Mouse (Mus musculus): ENCODE measurements around the gene Fuca1. TPM values are rescaled to one million over a fixed set of nuclear protein-coding genes. Genes with fewer than 3 reads are reported as not detected.
"Not testable (repeated sequence)": the region's sequence is repeated elsewhere in the genome, so short reads cannot be mapped to it uniquely, and the experiment has no call there.

The Fuca1 gene
- total RNA-seq, 2 experiments from 2014 or later, result 48.9 to 52.6 TPM

- peak in 1 of 2 experiments; percentile 25 for DNase-seq (ENCODE audit: low spot score in 2 of 2)
Measured at GRCm38 (mm10) chr4:135921257-135922120, 954 bp downstream of the Fuca1 start.

- DNase-seq (ENCODE audit: low spot score in 2 of 2), result no peak
Measured at GRCm38 (mm10) chr4:135922190-135922589, 1.7 kb downstream of the Fuca1 start.

DNA sequence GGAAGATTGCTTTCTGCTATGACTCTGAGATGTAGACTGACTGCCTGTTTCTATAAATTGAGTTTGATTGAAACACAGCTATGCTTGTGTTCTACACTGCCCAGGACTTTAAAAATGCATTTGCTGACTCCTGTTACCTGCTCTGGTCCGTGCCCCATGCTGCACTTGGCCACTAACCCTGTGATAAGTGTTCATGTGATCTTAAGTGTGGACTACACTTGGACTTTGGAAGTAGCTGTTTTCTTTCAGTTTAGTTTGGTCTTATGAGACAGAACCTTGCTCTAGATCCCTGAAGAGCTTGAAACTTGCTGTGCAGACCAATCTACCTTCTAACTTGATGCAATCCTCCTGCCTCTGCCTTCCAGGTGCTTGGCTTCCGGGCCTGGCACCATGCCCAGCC is 3.9 kb downstream of the Fuca1 start:
- DNase-seq (ENCODE audit: low spot score in 2 of 2), result no peak

DNA sequence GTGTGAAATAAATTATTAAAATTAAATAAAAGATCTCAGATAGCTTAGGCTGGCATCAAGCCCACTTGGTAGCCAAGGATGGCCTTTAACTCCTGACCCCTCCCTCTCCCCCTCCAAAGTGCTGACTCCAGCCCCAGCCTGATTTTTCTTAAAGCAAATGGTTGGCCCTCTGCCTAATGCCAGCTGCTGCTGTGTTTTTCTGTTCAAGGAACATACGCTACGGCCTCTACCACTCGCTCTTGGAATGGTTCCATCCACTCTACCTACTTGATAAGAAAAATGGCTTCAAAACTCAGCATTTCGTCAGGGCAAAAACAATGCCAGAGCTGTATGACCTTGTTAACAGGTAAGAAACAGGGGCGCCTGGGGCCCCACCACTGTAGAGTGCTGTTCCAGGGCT is 4.8 kb downstream of the Fuca1 start:
- no peak for DNase-seq (ENCODE audit: low spot score in 2 of 2)

- no peak for DNase-seq (ENCODE audit: low spot score in 2 of 2)
Measured at GRCm38 (mm10) chr4:135926195-135926808, 5.8 kb downstream of the Fuca1 start.

DNA sequence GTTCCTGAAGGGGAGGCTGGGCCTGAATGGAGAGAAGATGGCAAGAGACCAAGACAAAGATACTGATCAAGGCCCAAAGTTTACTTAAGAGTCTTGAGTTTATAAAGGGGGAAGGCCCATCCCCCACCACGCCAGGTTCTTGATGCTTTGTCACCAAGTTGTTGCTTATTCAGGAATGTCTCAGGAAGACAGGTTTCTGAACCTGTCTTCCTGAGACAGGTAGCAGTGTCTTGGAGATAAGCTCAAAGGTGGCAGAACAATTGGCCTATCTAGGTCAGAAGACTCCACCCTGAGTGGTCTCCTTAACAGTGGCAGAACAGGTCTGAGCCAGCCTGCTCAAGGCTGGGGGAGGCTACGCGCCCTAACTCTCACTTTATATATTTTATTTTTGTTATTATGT is 6.3 kb downstream of the Fuca1 start:
- DNase-seq (ENCODE audit: low spot score in 2 of 2), result no peak

GRCm38 (mm10) chr4:135928376-135928775 is 7.8 kb downstream of the Fuca1 start:
- DNase-seq (ENCODE audit: low spot score in 2 of 2), result no peak

DNA sequence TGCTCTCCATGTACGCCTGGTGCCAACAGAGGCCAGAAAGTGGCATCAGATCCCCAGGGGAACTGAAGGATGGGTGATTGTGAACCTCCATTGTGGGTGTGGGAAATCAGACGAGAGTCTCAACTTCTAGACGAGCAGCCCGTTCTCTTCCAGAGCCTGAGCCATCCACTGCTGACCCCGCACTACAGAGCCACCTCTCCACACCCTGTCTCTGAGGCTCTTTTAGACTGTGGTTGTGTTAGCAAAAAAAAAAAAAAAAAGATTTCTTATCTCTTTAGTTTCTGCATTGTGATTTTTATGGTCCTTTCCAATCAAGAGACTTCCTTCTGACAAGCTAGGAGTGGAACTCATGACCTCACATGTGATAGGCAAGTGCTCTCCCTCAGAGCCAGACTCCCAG is 8.9 kb downstream of the Fuca1 start:
- DNase-seq (ENCODE audit: low spot score in 2 of 2), result no peak

- no peak for DNase-seq (ENCODE audit: low spot score in 2 of 2)
Measured at GRCm38 (mm10) chr4:135929828-135930227, 9.3 kb downstream of the Fuca1 start.

DNA sequence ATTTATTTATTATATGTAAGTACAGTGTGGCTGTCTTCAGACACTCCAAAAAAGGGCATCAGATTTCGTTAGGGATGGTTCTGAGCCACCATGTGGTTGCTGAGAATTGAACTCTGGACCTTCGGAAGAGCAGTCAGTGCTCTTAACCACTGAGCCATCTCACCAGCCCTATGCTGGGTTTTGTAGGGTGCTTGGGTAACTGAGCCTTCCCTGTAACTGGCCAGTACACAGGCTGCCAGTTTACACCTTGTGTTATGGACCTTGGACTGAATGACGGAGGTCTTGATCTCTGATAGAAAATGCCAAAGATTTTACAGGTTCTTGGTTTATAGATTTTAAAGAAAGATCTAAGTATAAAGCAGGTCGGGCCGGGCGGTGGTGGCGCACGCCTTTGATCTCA is 9.7 kb downstream of the Fuca1 start:
- DNase-seq (ENCODE audit: low spot score in 2 of 2), result no peak

DNA sequence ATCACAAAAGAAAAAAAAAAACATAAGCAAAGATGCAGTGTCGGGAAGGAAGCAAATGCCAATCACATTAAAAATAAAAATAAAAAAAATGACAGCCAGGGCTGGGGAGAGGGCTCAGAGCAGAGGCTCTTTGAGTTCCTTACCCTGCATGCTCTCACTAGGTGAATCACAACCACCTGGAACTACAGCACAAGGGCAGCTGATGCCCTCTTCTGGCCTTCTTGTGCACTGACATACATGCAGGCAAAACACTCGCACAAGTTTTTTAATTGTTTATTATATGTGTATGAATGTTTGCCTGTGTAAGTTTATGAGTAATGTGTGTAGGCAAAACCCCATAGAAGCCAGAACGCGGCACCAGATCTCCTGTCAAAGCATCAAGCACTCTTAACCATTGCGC is 11.3 kb downstream of the Fuca1 start:
- no peak for DNase-seq (ENCODE audit: low spot score in 2 of 2)

- no peak for DNase-seq (ENCODE audit: low spot score in 2 of 2)
Measured at GRCm38 (mm10) chr4:135934708-135935500, 14.4 kb downstream of the Fuca1 start.

DNA sequence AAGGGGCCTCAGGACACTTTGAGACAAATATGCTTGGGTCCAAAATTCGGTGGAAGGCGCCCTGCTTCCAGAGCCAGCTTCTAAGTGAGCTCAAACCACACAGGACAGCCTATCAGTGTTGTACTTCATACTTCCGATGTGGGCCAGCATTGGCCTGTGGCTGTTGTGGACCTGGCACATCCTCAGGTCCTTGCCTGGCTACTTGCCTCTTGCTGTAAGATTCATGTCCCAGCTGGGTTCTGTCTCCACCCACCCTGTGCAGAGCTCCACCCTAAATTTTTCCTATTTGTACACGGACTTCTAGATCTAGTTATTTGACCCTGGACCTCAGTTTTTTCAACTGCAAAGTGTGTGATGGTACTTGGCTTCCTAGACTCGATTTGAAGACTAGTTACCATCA is 15.0 kb downstream of the Fuca1 start:
- no peak for DNase-seq (ENCODE audit: low spot score in 2 of 2)

DNA sequence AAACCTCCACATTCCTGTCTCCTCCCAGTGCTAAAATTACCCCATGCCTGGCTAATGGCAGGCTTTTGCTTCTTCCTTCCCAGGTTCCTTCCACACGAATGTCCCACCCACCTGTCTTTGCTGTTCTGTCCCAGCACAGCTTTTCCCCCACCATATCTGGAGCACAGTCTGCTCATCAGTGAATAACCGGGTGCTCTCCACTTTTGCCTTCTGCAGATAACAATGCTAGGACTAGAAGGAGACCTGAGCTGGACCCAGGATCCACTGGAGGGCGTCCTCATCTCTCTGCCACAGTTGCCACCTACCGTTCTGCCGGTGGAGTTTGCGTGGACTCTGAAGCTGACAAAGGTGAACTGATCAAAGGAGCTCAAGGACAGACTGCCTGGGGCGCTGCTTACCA is 18.3 kb downstream of the Fuca1 start:
- no peak for DNase-seq (ENCODE audit: low spot score in 2 of 2)

- not testable (repeated sequence) for DNase-seq (ENCODE audit: low spot score in 2 of 2)
Measured at GRCm38 (mm10) chr4:135941026-135941425, 20.5 kb downstream of the Fuca1 start.

DNA sequence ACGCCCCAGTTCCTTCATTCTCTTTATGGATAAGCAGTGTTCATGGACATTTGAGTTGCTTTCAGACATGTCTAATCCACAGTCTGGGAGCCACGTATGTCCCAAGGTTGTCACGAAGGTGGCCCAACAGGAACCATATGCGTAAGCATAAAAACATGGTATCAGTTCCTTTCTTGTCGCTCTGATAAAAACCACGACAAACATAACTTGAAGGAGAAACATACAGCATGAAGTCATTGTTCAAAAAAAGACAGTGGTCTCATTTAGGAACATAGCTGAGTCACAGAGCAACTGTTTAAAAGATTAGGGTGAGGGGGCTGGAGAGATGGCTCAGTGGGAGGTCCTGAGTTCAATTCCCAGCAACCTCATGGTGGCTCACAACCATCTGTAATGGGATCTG is 21.7 kb downstream of the Fuca1 start:
- no peak for DNase-seq (ENCODE audit: low spot score in 2 of 2)

GRCm38 (mm10) chr4:135943389-135943788 is 22.9 kb downstream of the Fuca1 start:
- no peak for DNase-seq (ENCODE audit: low spot score in 2 of 2)

DNA sequence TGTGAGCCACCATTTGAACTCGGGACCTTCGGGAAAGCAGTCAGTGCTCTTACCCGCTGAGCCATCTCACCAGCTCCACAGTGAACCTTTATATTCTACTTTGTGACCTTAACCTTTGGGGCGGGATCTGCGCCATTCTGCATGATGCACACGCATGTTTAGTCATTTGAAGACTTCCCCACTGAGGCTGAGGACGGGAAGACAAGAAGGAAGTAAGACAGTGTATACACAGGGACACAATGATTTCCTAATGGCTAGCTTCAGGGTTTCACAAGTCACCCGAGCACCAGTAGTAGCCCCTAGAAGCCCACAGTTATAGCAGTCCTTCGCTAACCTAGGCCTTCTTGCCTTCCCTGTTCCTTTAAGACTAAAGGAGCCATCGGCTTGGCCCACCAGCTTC is 25.2 kb downstream of the Fuca1 start:
- DNase-seq (ENCODE audit: low spot score in 2 of 2), result no peak

GRCm38 (mm10) chr4:135946278-135946658 is 25.7 kb downstream of the Fuca1 start, which contains the start of gene Hmgcl:
Hmgcl (plus strand) TSS chr4:135946448.
- peak; percentile 93 to 97 for DNase-seq (ENCODE audit: low spot score in 2 of 2)

- no peak for DNase-seq (ENCODE audit: low spot score in 2 of 2)
Measured at GRCm38 (mm10) chr4:135946659-135947301, 26.2 kb downstream of the Fuca1 start.

GRCm38 (mm10) chr4:135948142-135948541 is 27.6 kb downstream of the Fuca1 start:
- DNase-seq (ENCODE audit: low spot score in 2 of 2), result no peak

All from layer of hippocampus, postnatal 14 days (tissue).